Mouse (Mus musculus): Measurements from ENCODE around the gene Adgrb3.
"Not testable (repeated sequence)": the region's sequence is repeated elsewhere in the genome, so short reads cannot be mapped to it uniquely, and the experiment has no call there.

Adgrb3 gene

GRCm38 (mm10) chr1:25744736-25745135 is 84.8 kb downstream of the Adgrb3 start:
- no peak for DNase-seq

DNA sequence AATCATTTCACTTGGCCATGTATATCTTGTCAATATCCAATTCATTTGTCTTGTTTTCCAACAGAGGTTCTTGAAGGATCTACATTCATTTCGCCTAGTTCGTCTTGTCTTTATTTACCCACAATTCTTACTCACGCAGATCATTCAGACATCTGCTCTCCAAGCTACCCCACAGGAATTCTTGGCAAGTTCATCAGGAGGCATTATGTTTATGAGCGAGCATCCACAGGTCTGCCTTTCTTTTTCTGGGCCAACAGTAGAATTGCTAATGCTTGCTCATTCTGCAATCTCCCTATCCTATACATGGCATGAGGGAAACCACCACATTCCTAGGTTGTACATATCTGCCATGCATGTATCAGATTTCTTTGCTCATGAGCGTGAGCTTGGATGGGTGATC is 99.7 kb downstream of the Adgrb3 start:
- no peak for DNase-seq

DNA sequence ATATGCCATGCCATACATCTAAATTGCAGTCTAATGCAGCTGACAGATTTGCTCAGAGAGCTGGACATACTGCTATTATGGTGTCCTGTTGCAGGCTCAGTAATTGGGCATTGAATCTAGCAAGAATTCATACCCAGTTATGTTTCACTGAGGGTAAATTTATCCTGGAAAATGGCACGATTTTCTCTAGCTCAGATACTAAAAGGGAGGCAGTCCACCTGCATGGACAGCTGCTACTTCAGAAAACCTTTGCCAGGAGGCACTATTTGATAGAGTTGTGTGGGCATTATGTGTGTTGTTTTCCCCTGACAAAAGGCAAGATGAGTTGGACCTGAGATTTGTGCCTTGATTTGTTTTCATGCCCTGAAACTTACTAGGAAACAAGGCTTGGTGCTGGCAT is 118.0 kb downstream of the Adgrb3 start:
- no peak for DNase-seq

GRCm38 (mm10) chr1:25706299-25706698 is 123.2 kb downstream of the Adgrb3 start:
- no peak for DNase-seq

GRCm38 (mm10) chr1:25698702-25699250 is 130.7 kb downstream of the Adgrb3 start:
- no peak for DNase-seq

DNA sequence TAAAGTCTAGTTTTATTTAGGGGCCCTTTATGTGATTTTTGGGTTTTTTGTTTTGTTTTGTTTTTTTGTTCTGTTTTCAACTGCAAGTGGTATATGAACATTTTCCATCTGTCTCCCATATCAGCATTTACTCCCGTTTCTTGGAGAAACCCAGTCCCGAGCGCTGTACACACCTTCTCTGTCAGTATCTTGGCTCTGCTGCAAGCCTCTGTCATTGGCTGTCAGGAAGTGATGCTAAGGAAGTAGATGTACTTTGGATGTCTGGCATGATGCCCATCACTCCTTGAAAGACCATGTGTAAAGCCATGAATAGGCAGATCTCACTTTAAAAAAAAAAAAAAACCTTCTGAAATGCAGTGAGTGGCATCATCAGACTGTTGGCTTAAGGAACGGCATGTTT is 132.3 kb downstream of the Adgrb3 start:
- DNase-seq, result no peak

GRCm38 (mm10) chr1:25696771-25697170 is 132.7 kb downstream of the Adgrb3 start:
- DNase-seq, result no peak

DNA sequence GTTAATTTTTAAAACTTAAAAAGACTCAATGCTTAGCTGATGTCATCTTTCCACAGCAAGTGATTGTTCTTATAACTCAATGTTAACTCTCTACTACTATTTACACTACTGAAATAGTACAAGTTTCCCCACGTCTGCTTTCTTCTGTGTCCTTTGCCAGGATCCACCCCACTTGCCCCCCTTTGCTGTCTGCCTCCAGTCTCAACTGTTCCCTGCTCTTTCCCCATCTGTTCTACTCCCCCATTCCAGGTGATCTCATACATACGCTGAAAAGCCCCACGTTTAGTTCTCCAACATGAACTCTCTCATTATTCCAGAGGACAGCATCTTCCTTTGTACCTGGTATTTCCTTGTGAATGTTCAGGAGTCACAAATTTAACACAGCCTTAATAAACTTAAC is 147.4 kb downstream of the Adgrb3 start:
- no peak for DNase-seq

- no peak for DNase-seq
Observed at GRCm38 (mm10) chr1:25679656-25680055, 149.9 kb downstream of the Adgrb3 start.

DNA sequence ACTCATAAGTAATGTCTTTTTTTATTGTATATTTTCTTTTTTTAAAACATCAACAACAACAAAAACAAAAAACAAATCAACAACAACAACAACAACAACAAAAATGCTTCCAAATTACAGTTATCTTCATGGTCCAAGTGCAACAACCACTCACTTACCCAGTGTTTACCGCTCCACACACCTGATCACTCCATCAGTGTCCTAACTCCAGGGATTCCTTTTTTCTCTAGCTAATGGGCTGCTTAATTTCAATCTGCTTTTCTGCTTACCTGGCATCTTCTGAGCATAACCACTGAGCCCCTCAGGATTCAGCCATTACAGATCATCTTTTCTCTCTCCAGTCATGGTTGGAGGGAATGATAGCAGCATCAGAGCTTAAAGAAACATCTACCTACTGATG is 176.8 kb downstream of the Adgrb3 start:
- DNase-seq, result no peak

DNA sequence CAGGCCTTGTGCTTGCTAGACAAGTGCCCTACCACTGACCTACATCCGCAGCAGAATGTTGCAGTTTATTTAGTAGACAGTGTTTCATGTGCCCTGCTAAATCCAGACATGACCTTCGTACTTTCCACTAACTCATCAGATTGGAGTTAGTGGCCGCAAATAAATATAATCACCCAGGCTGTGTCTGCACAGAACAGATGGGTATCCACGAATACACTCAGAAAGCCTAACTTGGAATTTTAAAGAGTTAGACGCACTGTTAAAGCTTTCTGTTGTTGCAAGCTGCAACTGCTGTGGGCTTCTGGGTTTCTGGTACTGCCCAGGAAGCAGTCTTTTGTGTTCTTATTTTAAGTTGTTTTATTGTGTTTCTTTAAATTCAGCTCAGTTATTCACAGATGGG is 185.3 kb downstream of the Adgrb3 start:
- DNase-seq, result no peak

- DNase-seq, result no peak
Observed at GRCm38 (mm10) chr1:25621458-25621857, 208.0 kb downstream of the Adgrb3 start.

- no peak for DNase-seq
Observed at GRCm38 (mm10) chr1:25616954-25617353, 212.6 kb downstream of the Adgrb3 start.

DNA sequence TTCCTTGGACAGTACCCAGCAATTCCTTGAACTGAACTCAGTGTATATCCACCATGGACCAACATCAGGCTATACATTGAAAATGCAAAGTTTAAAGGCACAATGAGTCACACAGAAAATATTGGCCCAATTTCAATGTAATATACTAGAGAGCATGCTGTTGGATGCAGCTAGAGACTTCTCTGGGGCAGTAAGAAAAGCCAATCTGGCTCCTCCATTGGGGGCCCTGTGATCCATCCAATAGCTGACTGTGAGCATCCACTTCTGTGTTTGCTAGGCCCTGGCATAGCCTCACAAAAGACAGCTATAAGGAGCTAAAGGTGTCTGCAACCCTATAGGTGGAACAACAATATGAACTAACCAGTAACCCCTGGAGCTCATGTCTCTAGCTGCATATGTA is 218.7 kb downstream of the Adgrb3 start:
- DNase-seq, result not testable (repeated sequence)

- no peak for DNase-seq
Observed at GRCm38 (mm10) chr1:25598941-25599340, 230.6 kb downstream of the Adgrb3 start.

DNA sequence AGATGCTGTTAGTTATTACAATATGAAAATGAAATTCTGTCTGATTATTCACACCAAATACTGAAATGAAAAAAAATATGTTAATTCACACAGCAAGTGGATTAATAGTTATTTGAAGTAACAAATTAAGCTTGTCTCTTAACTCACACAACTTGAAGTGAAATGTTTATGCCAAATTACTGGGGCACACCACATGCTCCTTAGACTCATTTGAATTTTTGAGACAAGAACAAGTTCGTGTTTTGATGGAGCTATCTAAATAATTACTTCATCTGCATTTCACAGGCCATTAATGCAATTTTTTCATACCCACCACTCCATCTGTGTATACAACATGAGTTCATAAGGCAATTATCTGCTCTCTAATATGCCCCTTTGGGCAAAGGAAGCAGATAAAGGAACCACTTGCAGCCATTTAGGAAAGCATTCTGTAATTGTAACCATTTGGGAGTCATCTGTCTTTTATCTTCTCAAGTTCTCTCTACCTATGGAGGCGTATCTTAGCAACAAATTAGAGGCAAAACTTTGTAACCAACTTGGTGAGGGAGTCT is 240.9 kb downstream of the Adgrb3 start:
- no peak for DNase-seq

- DNase-seq, result no peak
Observed at GRCm38 (mm10) chr1:25581698-25582097, 247.8 kb downstream of the Adgrb3 start.

DNA sequence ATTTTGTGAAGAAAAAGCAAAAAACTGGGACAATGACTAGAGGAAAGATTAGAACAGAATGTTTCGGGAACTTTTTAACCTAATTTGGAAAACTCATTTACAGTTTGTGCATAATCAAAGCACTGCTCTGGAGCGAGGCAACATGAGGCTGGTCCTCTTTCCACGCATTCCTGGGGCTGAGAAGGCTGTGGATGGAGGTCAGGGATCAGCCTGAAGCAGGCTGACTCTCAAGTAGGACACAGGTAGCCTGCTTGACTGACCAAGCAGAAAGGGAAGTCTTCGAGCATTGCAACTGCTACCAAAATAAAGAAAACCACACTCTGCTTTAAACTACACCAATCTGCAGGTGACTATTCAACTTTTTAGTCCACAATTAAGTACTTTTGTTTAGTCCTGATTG is 251.7 kb downstream of the Adgrb3 start:
- no peak for DNase-seq

GRCm38 (mm10) chr1:25576598-25576997 is 252.9 kb downstream of the Adgrb3 start:
- no peak for DNase-seq

- DNase-seq, result no peak
Observed at GRCm38 (mm10) chr1:25568096-25568495, 261.4 kb downstream of the Adgrb3 start.

DNA sequence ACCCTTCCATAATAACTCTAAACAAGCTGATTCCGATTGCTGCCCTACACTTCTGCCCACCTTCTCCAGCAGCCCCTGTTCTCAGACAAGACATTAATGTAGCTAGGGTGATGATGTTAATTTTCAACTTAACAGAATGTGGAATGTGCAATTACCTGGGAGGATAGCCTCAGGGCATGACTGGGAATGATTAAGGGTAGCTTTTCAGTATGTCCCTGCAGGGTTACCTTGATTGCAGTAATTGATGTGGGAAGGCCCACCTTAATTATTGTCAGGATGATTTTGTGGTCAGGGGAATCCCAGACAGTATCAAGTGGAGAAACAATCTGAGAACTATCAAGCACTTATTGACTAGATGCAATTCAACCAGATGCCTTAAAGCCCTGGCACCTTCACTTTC is 283.4 kb downstream of the Adgrb3 start:
- no peak for DNase-seq

GRCm38 (mm10) chr1:25543915-25544314 is 285.6 kb downstream of the Adgrb3 start:
- DNase-seq, result no peak

- DNase-seq, result no peak
Observed at GRCm38 (mm10) chr1:25542891-25543290, 286.6 kb downstream of the Adgrb3 start.

DNA sequence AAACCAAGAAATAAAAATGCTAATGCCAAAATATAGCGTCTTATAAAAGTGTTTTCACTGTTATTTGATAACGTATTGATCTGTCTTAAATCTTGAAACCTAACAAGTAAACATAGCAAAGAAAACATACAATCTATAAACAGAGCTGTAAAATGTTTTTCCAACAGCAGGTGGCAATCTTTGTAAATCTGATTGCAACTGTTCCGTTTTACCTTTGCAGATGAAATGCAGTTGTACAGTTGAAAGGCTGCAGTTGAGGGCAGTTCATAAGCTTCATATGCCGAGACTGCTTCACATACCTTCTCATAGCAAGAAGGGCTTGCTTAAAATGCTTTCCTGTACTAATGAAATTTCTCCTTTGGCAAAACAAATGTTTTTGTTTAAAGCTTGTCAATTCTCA is 302.5 kb downstream of the Adgrb3 start:
- DNase-seq, result no peak

GRCm38 (mm10) chr1:25510321-25511055 is 319.0 kb downstream of the Adgrb3 start:
- DNase-seq, result no peak

All from thymus, postnatal 14 days (tissue).